Mouse (Mus musculus) gastrocnemius, adult 2 months (tissue): ENCODE measurements around the gene Ppara. TPM values are rescaled to one million over a fixed set of nuclear protein-coding genes. Genes with fewer than 3 reads are reported as not detected.

Experiments
- DNase-seq: peaks from one replicate; pipeline ENCODE4 v3.0.0; 2022
- H3K27ac ChIP-seq: fragments of 200-600 bp; 2 replicates; pipeline ENCODE4 v1.8.1; 2022; ENCODE audit warnings: mild to moderate bottlenecking
- H3K4me3 ChIP-seq: fragments of 200-600 bp; 2 replicates; pipeline ENCODE4 v1.8.1; 2022; ENCODE audit warnings: mild to moderate bottlenecking, moderate library complexity
- CTCF ChIP-seq: fragments of 200-600 bp; IDR thresholded peaks from 2 replicates; pipeline ENCODE4 v1.8.1; 2022; ENCODE audit warnings: antibody characterized with exemption, mild to moderate bottlenecking, moderate library complexity
- intact Hi-C: fragments of 180-260 bp; cut with DNase I; formaldehyde crosslinking; loops from one replicate; pipeline ENCODE4 v1.15.1; 2025
- microRNA-seq: library from miRNA; unstranded; fragments of <30 nt; microRNA quantifications from one replicate; pipeline ENCODE4 v1.2.0, GENCODE M21; 2021
- total RNA-seq, 2 experiments: library from RNA; stranded (reverse); gene quantifications; 2 replicates each; pipeline ENCODE4 v1.2.3; 2021

Gene Ppara
- total RNA-seq, 2 experiments from 2014 or later = 15.4 to 47.2 TPM

DNA sequence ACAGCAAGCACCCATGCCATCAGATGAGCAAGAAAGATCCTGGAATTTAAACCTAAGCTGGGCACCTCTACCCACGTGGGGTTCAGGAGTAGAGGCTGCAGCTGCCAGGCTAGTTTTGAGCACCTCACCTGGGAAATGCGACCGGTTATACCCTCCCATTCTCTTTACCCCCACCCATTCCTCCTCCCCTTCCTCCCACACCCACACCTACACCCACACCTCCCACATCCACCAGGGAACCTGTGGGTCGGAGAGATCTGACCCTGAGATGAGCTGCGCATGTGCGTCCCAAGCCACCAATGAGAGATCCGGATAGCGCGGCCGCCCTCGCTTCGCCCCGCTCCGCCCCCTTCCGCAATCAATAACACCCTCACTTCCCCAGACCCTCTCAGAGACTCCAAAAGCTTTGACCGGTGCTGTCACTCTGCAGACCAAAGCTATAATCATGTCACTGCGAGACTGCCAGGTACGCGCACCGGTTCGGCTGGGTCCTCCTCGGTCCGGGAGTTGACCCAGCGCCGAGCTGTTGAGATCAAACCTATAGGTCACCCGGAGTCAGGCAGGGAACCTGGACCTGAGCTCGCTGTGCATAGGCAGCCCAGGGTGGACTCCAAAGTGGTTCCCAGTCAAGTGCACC lies 97.3 kb downstream of the Ppara start, which contains the start of gene Ttc38:
TSS of gene Ttc38 (plus strand) at position 353 of the 637 bp plus-strand sequence.
- Histone ChIP-seq H3K27ac (peak within 1 kb of the TSS; percentile 91), H3K4me3 (peak within 1 kb of the TSS; percentile 81)
- no peak for TF ChIP-seq CTCF
- DNase-seq = peak; percentile 92
- intact Hi-C loops = no loop called here

DNA sequence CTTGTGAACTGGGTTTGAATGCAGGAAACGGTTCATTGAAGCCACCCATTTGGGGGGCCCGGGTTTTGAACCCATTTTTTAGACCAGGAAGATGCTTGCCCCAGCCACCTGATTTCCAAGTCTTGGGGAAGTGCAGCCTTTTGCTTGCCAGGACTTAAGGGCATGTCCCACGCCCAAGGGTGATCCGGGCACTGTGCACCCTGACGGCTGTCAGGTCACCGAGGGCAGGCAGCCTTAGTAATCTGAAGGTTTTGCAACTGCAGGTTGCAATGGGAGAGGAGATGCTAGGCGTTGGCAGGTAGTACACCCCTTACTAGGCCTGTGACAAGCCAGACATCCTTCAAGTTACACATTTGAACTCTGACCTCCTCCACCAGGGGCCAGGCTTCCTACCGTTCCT lies 97.8 kb downstream of the Ppara start:
- Histone ChIP-seq H3K4me3 (peak overlapping the region; percentile 81), H3K27ac (peak overlapping the region; percentile 91)
- intact Hi-C loops = no loop called here
- no peak for DNase-seq
- no peak for TF ChIP-seq CTCF

DNA sequence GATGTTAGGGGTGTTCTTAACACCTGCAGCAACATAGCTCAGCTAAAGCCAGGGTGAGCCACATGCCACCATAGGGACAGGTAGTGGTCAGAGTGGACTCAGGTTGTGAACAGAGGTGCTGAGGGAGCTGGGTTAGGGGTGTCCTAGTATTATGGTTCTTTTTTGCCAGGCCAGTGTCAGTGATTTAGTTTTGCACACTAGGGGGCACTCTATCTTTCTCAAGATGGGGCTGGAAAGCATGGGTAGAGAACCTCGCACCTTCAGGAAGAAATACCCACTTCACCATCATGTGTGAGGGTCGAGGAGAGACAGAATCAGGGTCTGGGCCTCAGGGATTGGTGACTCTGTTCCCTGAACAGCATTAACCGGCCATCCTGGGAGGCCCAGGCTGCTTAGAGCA lies 100.6 kb downstream of the Ppara start:
- TF ChIP-seq CTCF = peak; percentile 42
- H3K27ac ChIP-seq = no peak overlapping the region
- intact Hi-C loops = no loop called here

DNA sequence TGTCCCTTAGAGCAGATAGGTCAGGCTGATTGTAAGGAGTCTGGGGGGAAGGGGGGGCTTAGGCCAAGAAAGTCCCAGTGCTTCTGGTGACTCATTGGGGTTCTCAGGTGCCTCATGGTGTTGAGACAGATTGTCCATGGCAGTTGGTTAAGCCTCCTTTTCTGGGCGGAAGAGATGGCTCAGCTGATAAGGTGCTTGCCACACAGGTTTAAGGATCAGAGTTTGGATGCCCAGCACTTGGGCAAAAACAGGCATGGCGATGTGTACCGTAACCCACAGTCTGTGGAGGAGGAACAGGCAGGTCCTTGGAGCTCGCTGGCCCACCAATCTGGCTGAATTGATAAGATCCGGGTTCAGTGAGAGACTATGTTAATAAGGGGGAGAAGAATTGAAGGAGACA lies 102.1 kb downstream of the Ppara start:
- intact Hi-C loops = no loop called here
- no peak for TF ChIP-seq CTCF
- H3K27ac ChIP-seq = no peak overlapping the region
- DNase-seq = no peak
- no peak overlapping the region for H3K4me3 ChIP-seq

More for the DNA sequence above, 100.6 kb downstream of the Ppara start:
- H3K4me3 ChIP-seq = no peak overlapping the region
- no peak for DNase-seq

DNA sequence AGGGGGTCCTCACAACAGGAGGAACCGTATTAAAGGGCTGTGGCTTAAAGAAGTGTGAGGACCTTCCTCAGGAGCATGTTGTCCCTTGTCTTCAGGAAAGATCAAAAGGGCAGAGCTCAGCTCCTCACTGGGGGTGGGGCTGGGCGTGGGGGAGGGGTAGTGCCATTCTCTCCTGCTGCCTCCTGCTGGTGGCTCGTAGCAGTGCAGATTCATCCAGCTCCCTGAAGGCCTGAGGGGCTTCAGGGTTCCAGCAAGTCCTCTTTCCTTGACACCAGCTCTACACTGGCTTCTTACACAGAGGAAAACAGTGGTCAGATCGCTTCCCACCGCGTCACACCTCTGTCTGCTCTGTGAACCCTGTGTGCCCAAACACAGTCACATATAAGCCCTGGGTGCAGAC lies 106.2 kb downstream of the Ppara start:
- no peak overlapping the region for H3K27ac ChIP-seq
- TF ChIP-seq CTCF = peak; percentile 75
- DNase-seq = peak; percentile 38
- intact Hi-C loops = loop anchor here (2.0 kb wide), 1 partner anchor 124 kb away; no protein-coding TSS in a partner anchor
- no peak overlapping the region for H3K4me3 ChIP-seq

DNA sequence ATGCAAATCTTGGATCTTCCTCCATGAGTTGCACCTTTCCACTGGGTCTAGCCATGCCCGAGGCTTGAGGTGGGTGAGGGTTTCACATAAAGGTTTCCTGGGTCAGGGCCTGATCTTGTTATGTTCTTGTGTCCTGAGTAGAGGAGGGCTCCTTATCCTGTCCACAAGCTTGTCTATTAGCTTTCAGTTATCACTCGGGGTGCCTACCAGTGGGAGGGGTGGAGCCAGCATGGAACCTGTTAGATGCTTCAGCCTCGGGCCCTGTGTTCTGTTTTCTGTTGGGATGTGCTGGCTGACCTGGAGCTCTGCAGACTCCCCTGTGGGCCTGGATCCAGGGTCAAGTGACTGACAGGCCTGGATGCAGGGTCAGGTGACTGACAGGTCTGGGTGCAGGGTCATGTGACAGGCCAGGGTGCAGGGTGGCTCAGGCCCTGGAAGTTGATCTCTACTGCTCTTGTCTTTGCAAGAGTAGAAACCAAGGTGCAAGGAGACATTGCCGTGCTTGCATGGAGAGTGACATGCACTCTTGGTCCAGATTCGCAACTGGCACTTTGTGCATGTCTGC lies 107.1 kb downstream of the Ppara start:
- Histone ChIP-seq H3K27ac (no peak overlapping the region), H3K4me3 (no peak overlapping the region)
- DNase-seq = peak; percentile 46
- intact Hi-C loops = loop anchor here (2.0 kb wide), 1 partner anchor 125 kb away; no protein-coding TSS in a partner anchor
- TF ChIP-seq CTCF = no peak

DNA sequence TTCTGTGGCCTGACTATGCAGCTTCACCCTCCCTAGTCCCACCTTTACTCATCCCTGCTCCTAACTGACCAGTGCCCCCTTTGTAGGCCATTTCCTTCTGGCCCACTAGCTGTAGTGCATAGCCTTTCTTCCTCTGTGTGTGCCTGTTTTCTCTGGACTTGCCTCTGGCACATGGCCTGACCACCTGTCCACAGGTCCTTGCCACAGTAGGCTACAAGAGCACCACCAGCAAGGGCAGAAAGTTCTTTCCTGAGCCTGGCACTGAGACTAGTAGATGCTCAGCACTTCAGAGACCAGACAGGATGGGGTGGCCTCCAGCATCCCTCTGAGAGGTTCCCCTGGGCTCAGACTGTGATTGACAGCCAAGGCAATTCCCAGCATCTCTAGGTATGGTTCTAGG lies 110.3 kb downstream of the Ppara start:
- intact Hi-C loops = no loop called here
- TF ChIP-seq CTCF = no peak
- no peak overlapping the region for H3K4me3 ChIP-seq
- no peak for DNase-seq
- no peak overlapping the region for H3K27ac ChIP-seq

DNA sequence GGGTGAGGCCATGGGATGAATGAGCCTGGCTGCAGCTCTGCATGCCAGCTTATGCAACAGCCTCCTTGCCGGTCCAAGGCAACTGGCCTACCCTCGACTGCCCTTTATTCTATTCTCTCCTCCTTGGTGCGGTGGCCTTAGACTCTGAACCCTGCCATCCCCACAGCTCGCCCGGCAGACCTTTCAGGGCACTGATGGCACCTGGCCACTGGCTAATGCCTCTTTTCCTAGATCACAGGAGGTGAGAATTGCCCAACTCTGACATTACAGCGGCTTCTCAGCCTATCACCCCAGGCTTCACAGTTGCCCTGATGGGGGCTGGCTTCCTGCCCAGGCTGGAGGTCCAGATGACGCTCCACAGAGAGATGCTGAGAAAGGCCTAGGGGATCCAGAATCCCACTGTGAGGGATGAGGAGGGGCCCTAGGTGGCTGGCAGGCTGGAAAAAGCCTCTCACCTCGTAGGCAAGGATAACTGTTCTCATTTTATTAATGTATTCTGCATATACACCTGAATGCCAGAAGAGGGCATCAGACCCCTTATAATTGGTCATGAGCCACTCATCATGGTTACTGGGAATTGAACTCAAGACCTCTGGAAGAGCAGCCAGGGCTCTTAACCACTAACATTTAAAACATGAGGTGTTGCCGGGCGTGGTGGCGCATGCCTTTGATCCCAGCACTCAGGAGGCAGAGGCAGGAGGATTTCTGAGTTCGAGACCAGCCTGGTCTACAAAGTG lies 117.0 kb downstream of the Ppara start:
- no peak overlapping the region for H3K4me3 ChIP-seq
- no peak for DNase-seq
- H3K27ac ChIP-seq = no peak overlapping the region
- intact Hi-C loops = no loop called here
- TF ChIP-seq CTCF = peak; percentile 45

Small RNA genes lying within 50 kb of the gene (microRNA-seq; reads per million reads assigned to microRNA genes)
- gene Mirlet7b (19,740 reads per million, percentile 95 among the genes with 10 or more reads in this experiment), gene Mirlet7c-2 (529 reads per million, percentile 68 among the genes with 10 or more reads in this experiment)

Other genes starting within 250 kb of the Ppara start
- not detected for gene 7530416G11Rik, start 231.8 kb upstream of the Ppara start, total RNA-seq
- gene Wnt7b, start 152.5 kb upstream of the Ppara start, total RNA-seq = not detected
- gene Cdpf1, start 76.7 kb downstream of the Ppara start, total RNA-seq = 10 to 100 TPM; 44.7 to 57.0 TPM
- gene Pkdrej, start 86.8 kb downstream of the Ppara start, total RNA-seq = under 1 TPM; 0.15 to 0.67 TPM
- 1 to 10 TPM; 3.4 to 6.0 TPM for gene Ttc38, start 97.3 kb downstream of the Ppara start, total RNA-seq
- gene Gtse1, start 124.8 kb downstream of the Ppara start, total RNA-seq = under 1 TPM in 1 of 2 experiments, not detected in 1; 0.14 TPM
- 10 to 100 TPM in 1 of 2 experiments, 1 to 10 TPM in 1; 9.5 to 15.2 TPM for gene Trmu, start 144.3 kb downstream of the Ppara start, total RNA-seq